Mouse (Mus musculus): ENCODE results near the gene Ydjc.

DNA sequence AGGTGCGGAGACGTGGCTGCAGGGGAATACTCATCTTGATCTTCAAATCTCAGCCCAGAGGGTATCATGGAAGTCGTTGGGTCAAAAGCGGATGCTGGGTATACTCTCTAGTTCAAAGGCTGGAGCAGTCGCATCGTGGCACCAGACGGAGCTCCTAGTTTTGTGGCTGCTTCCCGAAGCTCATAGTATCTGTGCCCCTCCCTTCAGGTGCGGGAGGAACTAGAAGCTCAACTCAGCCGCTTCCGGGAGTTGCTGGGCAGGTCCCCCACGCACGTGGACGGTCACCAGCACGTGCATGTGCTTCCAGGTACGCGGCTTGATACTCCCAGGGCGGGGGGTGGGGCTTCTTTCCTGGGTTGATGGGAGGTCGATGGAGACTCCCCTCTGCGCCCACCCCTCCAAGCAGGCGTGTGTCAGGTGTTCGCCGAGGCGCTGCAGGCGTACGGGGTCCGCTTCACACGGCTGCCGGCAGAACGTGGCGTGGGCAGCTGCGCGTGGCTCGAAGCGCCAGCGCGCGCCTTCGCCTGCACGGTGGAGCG is 3.0 kb downstream of the Ydjc start:
- TF ChIP-seq CTCF (IDR thresholded peaks at IDR 0.05; ENCODE audit: low read depth, low read length) (no peak), EP300 (IDR thresholded peaks at IDR 0.05; ENCODE audit: insufficient read depth, low read depth, low read length) (0 out of 2 replicates have a peak, but pooled peaks have one; percentile 20), POLR2A (IDR thresholded peaks at IDR 0.05; ENCODE audit: insufficient read depth, low read length) (no peak)
